Mouse (Mus musculus): ENCODE data around the gene Ankrd26. TPM values are rescaled to one million over a fixed set of nuclear protein-coding genes. Genes with fewer than 3 reads are reported as not detected.
"Not testable (repeated sequence)": the region's sequence is repeated elsewhere in the genome, so short reads cannot be mapped to it uniquely, and the experiment has no call there.

The Ankrd26 gene
- polyA plus RNA-seq, 1 experiment from 2014 or later = 10.0 TPM

GRCm38 (mm10) chr6:118574351-118574750 is 12.3 kb upstream of the Ankrd26 start:
- H3K27me3 ChIP-seq (replicated peaks) = no peaks in the 10 kb centered on the region
- H3K4me3 ChIP-seq = no peak overlapping the region
- no peaks in the 10 kb centered on the region for H3K36me3 ChIP-seq
- H3K4me1 ChIP-seq = no peaks in the 10 kb centered on the region
- no peak overlapping the region for H3K4me2 ChIP-seq
- no peak overlapping the region for H3K27ac ChIP-seq (replicated peaks)
- WGBS = 79% methylated on average over 6 of the region's 6 CpGs
- ATAC-seq (ENCODE audit: extremely low read depth, insufficient number of reproducible peaks, low FRiP score, low TSS enrichment) = no peak
- no peak overlapping the region for H3K9ac ChIP-seq
- peaks cover 1% of the 10 kb centered on the region; the same call in 1 of the 2 replicates for H3K9me3 ChIP-seq

- Histone ChIP-seq H3K4me3 (no peak overlapping the region), H3K4me2 (no peak overlapping the region), H3K9me3 (peaks cover 10% of the 10 kb centered on the region), H3K27ac (replicated peaks) (no peak overlapping the region), H3K9ac (no peak overlapping the region), H3K4me1 (peaks cover 11% of the 10 kb centered on the region), H3K27me3 (replicated peaks) (no peaks in the 10 kb centered on the region), H3K36me3 (no peaks in the 10 kb centered on the region)
- no peak for ATAC-seq (ENCODE audit: extremely low read depth, insufficient number of reproducible peaks, low FRiP score, low TSS enrichment)
- WGBS = 81% methylated on average over 3 of the region's 3 CpGs
These were observed 5.8 kb upstream of the Ankrd26 start for GRCm38 (mm10) chr6:118567816-118568215.

DNA sequence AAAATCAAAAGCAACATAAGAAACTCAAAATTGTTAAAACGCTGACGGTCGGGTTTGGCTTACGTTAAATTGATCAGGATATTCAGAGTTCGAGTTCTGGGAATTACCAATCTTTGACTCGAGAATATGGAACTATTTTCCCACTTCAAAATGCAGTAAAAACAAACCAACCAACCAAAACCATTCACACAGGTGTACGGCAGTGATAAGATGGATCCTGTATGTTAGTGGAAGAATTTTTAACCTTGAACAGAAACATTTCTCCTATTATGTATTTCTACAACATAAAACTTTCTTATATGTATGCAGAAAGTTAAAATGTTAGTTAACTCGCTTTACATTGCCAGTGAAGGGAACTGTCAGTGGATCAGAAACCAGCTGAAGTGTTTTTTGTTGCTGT is 801 bp downstream of the Ankrd26 start:
- no peak for ATAC-seq (ENCODE audit: extremely low read depth, insufficient number of reproducible peaks, low FRiP score, low TSS enrichment)
- H3K9ac ChIP-seq = peak overlapping the region; percentile 91
- H3K27me3 ChIP-seq (replicated peaks) = no peaks in the 10 kb centered on the region
- H3K4me3 ChIP-seq = peak overlapping the region; percentile 77
- no peaks in the 10 kb centered on the region for H3K9me3 ChIP-seq
- H3K27ac ChIP-seq (replicated peaks) = no peak overlapping the region
- H3K36me3 ChIP-seq = peaks cover 30% of the 10 kb centered on the region
- peak overlapping the region; percentile 95 for H3K4me2 ChIP-seq
- peaks cover 29% of the 10 kb centered on the region for H3K4me1 ChIP-seq
- 78% methylated on average over 8 of the region's 8 CpGs for whole genome bisulfite sequencing

- Histone ChIP-seq H3K9ac (no peak overlapping the region), H3K36me3 (peaks cover 80% of the 10 kb centered on the region), H3K4me3 (no peak overlapping the region), H3K27ac (replicated peaks) (no peak overlapping the region), H3K9me3 (no peaks in the 10 kb centered on the region), H3K27me3 (replicated peaks) (no peaks in the 10 kb centered on the region), H3K4me2 (no peak overlapping the region), H3K4me1 (no peaks in the 10 kb centered on the region)
- ATAC-seq (ENCODE audit: extremely low read depth, insufficient number of reproducible peaks, low FRiP score, low TSS enrichment) = no peak
- 67% methylated on average over 4 of the region's 4 CpGs for WGBS
These were observed 23.4 kb downstream of the Ankrd26 start for GRCm38 (mm10) chr6:118538627-118539026.

- peaks cover 74% of the 10 kb centered on the region for H3K36me3 ChIP-seq
These were observed 24.8 kb downstream of the Ankrd26 start for GRCm38 (mm10) chr6:118537201-118537600.

DNA sequence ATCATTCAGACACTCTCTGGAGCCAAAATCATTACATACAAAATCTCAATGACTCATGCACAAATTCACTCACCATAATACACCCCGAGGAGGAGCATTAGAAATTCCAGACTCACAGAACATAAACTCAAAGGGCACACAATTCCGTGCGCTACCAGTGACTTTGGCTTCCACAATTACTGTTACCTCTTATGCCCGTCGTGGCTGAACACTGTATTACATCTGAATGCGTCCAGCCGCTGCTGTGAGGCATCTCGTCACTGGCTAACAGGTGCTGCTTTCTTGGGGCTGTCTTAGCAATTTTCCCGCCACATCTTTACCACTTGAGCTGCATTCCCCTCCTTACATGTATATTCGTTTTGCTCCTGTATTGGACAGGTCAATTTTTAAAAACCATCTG is 26.7 kb downstream of the Ankrd26 start:
- Histone ChIP-seq H3K9me3 (peaks cover 5% of the 10 kb centered on the region; the same call in 1 of the 2 replicates), H3K9ac (no peak overlapping the region), H3K4me3 (no peak overlapping the region), H3K27me3 (replicated peaks) (no peaks in the 10 kb centered on the region), H3K4me2 (no peak overlapping the region), H3K4me1 (no peaks in the 10 kb centered on the region), H3K36me3 (peaks cover 82% of the 10 kb centered on the region), H3K27ac (replicated peaks) (no peak overlapping the region)
- WGBS = 88% methylated on average over 10 of the region's 10 CpGs
- ATAC-seq (ENCODE audit: extremely low read depth, insufficient number of reproducible peaks, low FRiP score, low TSS enrichment) = no peak

More at GRCm38 (mm10) chr6:118537201-118537600, 24.8 kb downstream of the Ankrd26 start:
- H3K9ac ChIP-seq; H3K4me3 ChIP-seq; H3K4me1 ChIP-seq; H3K27ac ChIP-seq (replicated peaks); H3K27me3 ChIP-seq (replicated peaks); H3K4me2 ChIP-seq; H3K9me3 ChIP-seq; ATAC-seq (ENCODE audit: extremely low read depth, insufficient number of reproducible peaks, low FRiP score, low TSS enrichment): not testable (repeated sequence)

DNA sequence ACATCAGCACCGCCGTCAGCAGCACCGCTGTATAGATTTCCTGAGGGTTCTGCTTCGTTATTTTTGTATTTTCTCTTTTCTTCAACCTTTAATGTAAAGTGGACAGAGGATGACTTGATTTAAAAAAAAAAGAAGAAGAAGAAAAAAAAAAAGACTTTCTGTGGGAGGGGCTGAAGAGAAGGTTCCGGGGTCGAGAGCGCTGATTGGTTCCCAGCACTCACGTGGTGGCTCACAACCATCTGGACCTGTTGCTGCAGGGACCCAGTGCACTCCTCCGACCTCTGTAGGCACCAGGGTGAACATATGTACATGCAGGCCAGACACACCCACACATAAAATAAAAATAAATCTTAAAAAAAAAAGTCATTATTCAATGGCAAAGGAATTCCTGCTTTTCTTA is 28.6 kb downstream of the Ankrd26 start:
- no peaks in the 10 kb centered on the region for H3K27me3 ChIP-seq (replicated peaks)
- WGBS = 83% methylated on average over 9 of the region's 9 CpGs
- peaks cover 5% of the 10 kb centered on the region; the same call in 1 of the 2 replicates for H3K9me3 ChIP-seq
- H3K9ac ChIP-seq = no peak overlapping the region
- no peak overlapping the region for H3K4me2 ChIP-seq
- no peak overlapping the region for H3K27ac ChIP-seq (replicated peaks)
- H3K4me1 ChIP-seq = no peaks in the 10 kb centered on the region
- H3K4me3 ChIP-seq = no peak overlapping the region
- ATAC-seq (ENCODE audit: extremely low read depth, insufficient number of reproducible peaks, low FRiP score, low TSS enrichment) = no peak
- peaks cover 79% of the 10 kb centered on the region for H3K36me3 ChIP-seq

DNA sequence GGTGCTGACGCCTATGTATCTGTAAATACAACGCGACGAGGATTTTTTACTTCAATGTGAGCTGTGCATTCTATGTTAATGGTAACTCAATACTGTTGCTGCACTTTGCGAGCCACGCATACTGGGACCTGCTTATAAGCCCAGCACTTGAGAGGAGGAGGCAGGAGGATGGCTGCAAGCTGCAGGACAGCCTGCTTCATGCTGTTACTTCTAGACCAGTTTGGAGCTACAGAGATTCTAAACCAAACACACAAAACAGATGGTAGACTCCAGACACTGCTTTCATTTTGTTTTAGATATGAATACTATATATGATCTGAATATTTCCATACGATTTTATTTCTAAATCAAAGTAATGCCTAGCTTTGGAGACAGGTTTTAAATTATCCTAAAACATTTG is 41.4 kb downstream of the Ankrd26 start:
- Histone ChIP-seq H3K9ac (no peak overlapping the region), H3K9me3 (no peaks in the 10 kb centered on the region), H3K4me2 (no peak overlapping the region), H3K27me3 (replicated peaks) (no peaks in the 10 kb centered on the region), H3K4me1 (no peaks in the 10 kb centered on the region), H3K27ac (replicated peaks) (no peak overlapping the region), H3K4me3 (no peak overlapping the region), H3K36me3 (peaks cover 85% of the 10 kb centered on the region)
- no peak for ATAC-seq (ENCODE audit: extremely low read depth, insufficient number of reproducible peaks, low FRiP score, low TSS enrichment)
- WGBS = 85% methylated on average over 7 of the region's 7 CpGs

DNA sequence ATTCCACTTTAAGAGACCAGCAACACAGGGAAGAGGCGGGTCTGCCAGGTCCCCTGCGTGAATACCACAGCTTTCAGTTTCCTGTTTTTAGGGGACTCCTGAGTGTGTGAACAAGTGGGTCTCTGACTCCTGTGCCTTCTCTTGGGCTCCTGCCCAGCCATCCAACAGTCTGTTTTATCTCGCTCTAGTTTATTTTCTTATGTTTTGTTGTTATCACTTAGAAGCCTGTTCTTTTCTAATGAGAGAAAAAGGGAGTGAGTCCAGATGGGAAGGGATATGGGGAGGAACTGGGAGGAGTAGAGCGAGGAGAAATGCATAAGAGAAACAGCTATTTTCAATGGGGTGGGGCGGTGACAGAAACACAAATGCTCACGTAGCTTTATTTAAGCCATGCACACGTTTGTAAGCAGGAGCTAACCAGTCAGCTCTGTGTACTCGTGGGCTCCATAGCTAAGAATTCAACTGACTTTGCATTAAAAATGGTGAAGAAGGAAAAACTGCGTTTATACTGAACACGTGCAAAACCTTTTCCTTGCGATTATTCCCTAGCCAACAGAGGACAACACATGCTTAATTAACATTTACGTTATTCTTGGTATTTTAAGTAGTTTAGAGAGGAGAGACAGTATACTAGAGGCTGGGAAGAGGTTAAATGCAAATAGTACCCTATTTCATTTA is 48.6 kb downstream of the Ankrd26 start:
- Histone ChIP-seq H3K4me2 (no peak overlapping the region), H3K27ac (replicated peaks) (no peak overlapping the region), H3K9ac (no peak overlapping the region), H3K36me3 (peaks cover 82% of the 10 kb centered on the region), H3K27me3 (replicated peaks) (no peaks in the 10 kb centered on the region), H3K4me1 (no peaks in the 10 kb centered on the region), H3K4me3 (no peak overlapping the region), H3K9me3 (no peaks in the 10 kb centered on the region)
- WGBS = 87% methylated on average over 12 of the region's 12 CpGs
- ATAC-seq (ENCODE audit: extremely low read depth, insufficient number of reproducible peaks, low FRiP score, low TSS enrichment) = no peak

GRCm38 (mm10) chr6:118499010-118499409 is 63.0 kb downstream of the Ankrd26 start:
- Histone ChIP-seq H3K36me3 (peaks cover 32% of the 10 kb centered on the region), H3K27ac (replicated peaks) (no peak overlapping the region), H3K4me3 (no peak overlapping the region), H3K27me3 (replicated peaks) (no peaks in the 10 kb centered on the region), H3K4me2 (no peak overlapping the region), H3K4me1 (no peaks in the 10 kb centered on the region), H3K9ac (no peak overlapping the region), H3K9me3 (no peaks in the 10 kb centered on the region)
- ATAC-seq (ENCODE audit: extremely low read depth, insufficient number of reproducible peaks, low FRiP score, low TSS enrichment) = no peak
- 80% methylated on average over 7 of the region's 7 CpGs for WGBS

DNA sequence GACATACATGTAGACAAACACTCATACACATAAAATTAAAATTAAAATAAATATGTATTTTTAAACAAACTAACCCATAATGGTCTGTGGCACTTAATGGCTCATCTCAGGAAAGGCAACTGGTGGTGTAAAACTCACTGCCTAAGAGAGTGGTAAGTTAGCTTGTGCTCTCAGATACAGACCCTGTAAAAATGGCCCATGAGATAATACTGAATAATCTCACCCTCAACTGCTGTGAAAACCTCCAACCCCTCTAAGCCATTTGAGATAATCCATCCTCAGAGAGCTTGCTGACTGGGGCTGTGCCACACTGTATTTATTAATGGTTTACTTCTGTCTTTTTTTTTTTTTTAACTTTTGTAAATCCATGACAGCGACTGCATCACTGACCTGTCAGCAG is 79.9 kb downstream of the Ankrd26 start:
- ATAC-seq (ENCODE audit: extremely low read depth, insufficient number of reproducible peaks, low FRiP score, low TSS enrichment) = no peak
- H3K27ac ChIP-seq (replicated peaks) = no peak overlapping the region
- no peak overlapping the region for H3K4me3 ChIP-seq
- H3K9ac ChIP-seq = no peak overlapping the region
- peaks cover 14% of the 10 kb centered on the region for H3K4me1 ChIP-seq
- H3K9me3 ChIP-seq = no peaks in the 10 kb centered on the region
- peaks cover 3% of the 10 kb centered on the region for H3K36me3 ChIP-seq
- WGBS = 81% methylated on average over 1 of the region's 1 CpGs
- no peak overlapping the region for H3K4me2 ChIP-seq
- H3K27me3 ChIP-seq (replicated peaks) = no peaks in the 10 kb centered on the region; the same call in 1 of the 2 replicates
